Mouse (Mus musculus): ENCODE measurements at regions not wholly inside any gene's neighbourhood (a gene's known extent, or its start where the extent isn't known, plus 50 kb on each side); places are given as distances from the start of the nearest gene placed in this dataset.

DNA sequence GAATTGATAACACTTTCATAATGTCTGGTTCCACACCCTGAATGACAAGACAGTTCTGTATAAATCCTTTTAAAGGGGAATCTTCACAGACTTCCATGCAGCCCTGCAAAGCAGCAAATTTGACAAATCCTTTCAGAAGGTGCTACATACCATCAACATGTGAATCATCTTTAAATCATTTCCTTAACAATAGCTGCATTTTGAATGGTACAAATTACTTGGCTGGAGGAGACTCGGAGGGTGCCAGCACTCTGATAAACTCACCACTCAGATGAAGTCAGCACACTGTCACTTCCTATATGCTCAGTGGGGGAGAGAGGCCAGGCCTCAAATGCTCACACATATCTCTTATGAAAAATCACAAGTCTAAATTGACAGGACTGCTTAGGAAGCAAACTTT lies 386.1 kb downstream of the Efnb2 start:
- no peak for DNase-seq (ENCODE audit: low spot score in 2 of 2)

DNA sequence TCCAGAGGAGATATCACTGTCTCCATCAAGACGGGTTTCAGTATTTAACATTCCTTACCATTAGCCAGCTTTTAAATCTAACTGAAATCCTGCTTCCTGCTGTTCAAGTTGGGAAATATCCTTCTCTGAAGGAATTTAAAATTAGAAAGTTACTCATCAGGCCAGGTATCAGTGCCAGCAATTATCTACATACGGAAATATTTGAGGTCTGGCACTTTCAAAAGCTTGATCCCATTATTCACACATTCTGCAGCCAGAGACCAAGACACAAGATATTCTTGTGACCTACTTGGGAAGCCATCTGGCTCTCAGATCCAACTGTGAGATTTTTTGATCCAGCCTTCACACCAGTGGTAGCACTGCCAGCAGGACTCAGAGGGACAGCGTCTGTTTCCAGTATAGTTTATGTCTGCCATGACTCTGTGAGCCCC lies 386.8 kb downstream of the Efnb2 start:
- no peak for DNase-seq (ENCODE audit: low spot score in 2 of 2)

DNA sequence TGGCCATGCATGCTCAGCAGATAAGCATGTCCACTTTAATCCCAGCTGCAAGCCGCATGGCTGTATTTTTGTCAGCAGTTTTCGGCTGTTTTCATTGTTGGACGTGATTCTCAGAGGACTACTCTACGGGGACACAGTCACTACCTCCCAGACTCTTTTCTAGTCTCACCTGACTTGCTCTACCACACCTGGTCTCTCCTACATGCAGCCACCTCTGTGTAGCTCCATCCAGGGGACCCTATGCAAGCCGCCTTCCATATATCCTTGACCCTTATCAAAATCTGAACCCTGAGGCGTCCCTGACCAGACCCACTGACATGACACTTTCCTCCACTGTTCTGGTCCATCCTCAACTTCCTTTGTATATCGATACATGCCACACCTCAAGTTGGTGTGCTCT lies 402.2 kb downstream of the Efnb2 start:
- DNase-seq (ENCODE audit: low spot score in 2 of 2), result no peak

DNA sequence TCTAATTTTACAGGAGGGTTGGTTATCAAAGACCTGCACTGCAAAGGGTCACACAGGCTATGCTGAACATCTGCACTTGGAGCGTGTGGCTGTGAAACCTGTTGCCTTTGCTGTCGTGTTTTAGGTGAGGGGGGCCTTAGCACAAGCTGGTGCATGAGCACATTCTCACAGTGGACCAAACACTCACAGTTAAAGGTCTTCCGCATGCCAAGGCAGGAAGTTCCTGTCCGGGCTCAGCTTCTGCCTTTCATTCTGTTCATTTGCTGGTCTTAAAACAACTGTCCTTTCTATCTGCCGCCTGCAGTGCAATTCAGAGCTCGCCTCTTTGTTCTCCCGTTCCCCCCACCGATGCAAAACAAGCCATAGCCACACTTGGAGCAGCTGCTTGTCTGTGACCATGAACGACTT lies 402.8 kb downstream of the Efnb2 start:
- DNase-seq (ENCODE audit: low spot score in 2 of 2), result no peak

DNA sequence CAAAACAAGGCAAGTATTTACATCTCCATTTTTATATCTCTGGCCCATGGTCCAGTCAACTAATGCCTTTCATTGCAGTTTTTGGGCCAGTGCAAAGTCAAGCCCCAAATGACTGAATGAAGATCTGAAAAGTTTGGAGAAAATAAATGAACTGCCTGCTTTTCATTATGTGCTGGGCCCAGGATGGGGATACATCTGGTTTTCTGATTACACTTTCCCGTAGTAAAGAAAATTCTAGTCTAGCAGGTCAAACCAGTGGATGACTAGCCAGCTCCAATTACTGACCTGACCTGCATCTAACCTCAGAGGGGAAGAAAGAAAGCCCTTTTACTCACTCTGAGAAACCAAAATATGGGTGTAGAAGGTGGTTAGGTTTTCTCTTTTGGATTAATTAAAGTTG lies 404.7 kb downstream of the Efnb2 start:
- DNase-seq (ENCODE audit: low spot score in 2 of 2), result no peak

DNA sequence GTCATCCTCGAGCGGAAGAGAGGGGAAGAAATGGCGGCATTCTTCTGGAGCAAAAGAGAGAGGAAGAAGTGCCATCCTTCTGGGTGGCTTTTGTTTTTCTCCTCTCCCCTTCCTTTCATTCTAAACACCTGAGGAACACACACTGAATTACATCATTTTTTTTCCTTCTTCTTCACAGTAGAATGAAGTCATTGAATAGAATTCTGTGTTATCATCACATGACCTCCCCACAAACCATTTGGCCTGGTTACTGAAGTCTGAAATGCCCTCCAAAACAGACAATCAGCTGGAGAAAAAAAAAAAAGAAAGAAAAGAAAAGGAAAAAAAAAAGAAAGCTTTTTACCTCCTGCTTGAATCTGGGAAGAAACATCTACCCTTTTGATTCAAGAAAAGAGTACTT lies 406.6 kb downstream of the Efnb2 start:
- DNase-seq (ENCODE audit: low spot score in 2 of 2), result no peak

DNA sequence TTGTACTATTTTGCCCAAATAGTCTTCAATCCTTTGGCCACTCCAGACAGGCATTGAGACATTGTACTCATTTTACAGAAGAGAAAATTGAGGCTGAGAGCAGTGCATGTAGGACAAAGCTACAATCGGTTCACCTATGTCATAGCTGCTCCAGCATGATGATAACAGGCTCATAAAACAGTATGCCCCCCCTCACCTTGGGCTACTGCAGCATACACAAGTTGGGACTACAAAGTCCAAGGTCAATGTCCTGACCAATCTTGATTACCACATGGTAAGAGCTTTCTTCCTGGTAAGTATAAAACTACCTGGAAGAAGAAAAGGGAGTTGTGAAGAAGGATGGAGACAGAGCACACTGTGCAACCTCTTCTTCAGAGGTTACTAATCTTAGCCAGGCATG lies 416.4 kb downstream of the Efnb2 start:
- DNase-seq (ENCODE audit: low spot score in 2 of 2), result no peak

DNA sequence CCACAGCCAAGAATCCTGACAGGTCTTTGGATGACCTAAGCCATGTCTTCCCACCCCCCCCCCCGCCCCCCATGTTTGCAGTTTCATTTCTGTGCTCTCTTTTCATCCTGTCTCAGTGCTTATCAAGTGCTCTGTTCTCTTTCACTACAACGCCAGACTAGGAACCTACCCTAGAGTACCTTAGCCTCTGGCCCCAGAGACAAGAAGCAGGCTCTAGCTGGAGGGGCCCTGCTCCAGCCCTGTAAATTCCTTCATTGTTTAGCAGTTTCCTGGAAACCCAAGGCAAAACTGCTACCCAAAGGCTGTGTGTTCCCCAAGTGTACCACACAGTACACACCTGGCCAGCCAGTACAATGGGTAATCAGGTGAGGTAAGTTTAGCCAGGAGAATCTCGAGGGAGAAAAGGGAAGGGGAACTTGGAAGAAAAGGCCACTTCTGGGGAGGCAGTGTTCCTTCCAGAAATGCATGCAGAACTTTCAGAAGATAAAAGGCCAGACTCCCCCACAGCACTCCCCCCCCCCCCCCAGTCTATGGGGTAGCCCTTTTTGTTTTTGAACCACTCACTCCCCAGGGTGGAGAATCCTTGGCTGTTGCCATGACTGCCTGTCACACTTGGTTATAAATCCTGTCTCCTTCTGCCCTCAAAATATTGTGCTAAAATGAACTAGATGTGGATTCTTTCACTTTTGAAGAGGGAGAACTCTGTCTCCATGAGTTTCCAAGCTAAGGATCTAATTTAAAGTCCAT lies 419.1 kb downstream of the Efnb2 start:
- DNase-seq (ENCODE audit: low spot score in 2 of 2), result no peak

DNA sequence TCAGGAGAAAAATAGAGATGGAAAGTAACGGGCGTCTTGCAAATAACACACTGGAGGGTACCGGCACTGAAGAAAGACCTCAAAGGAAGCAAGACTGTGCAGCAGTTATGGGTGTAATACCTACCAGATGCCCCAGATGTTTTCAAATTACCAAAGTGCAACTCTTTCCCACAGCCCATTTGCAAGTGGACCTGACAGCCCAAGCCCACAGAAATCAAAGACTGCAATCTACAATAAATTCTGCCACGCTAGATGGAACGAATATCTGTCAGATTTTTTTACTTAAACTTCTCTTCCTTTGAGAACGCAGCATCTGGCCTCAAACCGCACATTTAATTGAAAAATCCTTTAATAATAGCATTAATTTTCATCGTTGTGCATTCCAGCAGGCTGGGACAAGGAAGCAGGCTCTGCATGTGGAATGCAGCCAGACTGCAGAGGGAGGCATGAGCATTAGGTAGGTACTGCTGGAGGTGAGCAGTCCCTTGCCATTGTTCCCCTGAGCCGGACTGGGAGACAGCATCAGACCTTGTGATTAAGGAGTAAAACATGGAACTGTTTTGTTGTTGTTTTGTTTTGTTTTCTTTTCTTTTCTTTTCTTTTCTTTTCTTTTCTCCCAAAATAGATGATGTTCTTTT lies 419.9 kb downstream of the Efnb2 start:
- DNase-seq (ENCODE audit: low spot score in 2 of 2), result no peak

DNA sequence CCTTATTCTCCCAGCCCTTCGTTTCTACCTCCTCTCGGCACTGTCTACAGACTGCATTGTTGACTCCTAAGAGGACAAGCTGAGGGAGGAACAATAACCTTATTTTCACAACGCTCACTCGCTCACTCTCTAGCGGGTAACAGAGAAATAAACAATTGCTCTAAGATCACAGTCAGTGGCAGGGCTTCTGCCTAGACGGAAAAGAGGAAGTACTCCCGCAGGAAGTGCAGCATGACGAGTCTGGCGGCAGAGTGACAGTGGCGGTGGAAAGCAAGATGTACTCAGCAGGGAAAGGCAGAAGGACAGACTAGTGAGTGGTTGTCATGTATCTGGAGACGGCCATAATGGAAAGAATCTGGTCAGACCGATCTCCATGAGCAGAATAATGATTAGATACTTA lies 421.6 kb downstream of the Efnb2 start:
- no peak for DNase-seq (ENCODE audit: low spot score in 2 of 2)

DNA sequence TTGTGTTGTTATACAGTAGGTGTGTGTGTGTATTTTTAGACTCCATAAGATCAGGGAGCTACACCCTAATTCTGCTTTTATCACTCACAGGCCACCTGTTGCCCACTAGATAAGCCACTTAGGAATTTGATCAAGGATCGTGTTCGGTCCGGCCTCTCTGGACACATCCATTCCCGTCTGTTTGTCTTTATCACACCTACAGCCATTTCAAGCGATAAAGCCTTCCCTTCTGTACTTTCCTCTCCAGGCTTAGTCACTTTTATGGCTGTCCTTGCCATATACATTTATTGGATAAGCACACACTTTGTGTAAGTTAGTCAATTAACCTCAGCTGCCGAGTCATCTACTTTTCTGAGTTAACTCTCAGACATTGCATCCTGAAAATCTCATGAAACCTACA lies 423.0 kb downstream of the Efnb2 start:
- no peak for DNase-seq (ENCODE audit: low spot score in 2 of 2)

DNA sequence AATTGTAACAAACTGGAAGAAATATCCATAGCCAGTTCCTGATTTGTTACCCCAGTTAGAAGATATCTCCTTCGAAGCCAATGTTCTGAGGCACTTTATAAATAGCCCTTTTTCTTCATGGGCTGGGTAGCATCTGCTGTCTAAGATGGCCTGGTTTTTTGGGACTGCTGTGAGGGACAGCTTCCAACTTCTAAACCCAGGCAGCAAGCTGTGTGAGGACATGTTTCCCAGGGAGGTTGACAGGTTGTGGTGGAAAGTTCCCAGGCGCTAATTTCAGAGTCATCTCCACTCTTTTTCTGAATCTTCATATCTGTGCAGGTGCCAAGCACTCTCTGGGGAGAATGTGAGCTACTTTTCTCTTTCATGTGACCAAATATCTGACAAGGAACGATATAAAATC lies 427.4 kb downstream of the Efnb2 start:
- no peak for DNase-seq (ENCODE audit: low spot score in 2 of 2)

DNA sequence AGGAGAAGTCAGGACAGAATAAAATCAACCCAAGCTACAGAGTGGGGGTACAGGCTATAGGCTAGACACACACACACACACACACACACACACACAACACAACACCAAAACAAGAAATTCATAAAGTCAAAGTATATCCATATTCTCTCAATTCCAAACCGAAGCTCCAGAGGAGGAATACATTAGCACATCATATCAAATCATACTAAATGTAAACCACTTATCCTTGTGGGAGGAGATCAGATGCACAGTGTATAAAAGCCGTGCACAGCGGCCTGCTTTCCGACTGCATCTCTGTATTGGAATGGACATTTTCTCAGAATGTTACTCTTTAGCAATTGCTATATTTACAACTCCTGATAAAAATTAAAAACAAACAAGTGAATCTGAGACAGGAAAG lies 427.9 kb downstream of the Efnb2 start:
- DNase-seq (ENCODE audit: low spot score in 2 of 2), result no peak

DNA sequence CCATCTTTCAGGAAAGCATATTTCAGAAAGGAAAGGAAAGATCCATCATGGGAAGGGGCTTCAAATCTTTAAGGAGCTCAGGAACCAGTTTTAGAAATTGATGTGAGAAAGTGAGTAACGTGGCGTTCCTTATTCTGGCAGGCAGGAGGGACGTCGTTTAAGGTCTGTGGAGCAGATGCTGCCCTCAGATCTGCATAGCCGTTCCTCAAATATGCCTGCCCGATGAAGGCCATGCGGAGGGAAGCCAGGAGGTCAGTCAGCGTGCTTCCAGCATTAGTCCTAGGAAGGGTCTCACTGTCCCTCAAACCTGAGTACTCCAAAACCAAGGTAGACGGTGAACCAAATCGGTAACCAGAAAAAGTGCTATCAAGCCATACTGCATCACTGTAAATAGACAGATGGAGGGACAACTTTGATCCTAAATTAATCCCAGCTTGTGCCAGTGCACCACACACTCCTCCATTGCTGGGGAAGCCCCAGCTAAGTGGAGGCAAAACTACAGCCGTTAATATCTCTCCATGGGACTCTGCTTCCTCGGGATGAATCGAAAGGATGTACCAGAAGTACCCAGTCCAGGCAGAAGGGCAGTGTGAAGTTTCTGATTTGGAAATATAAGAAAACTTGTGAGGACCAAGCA lies 428.9 kb downstream of the Efnb2 start:
- no peak for DNase-seq (ENCODE audit: low spot score in 2 of 2)

DNA sequence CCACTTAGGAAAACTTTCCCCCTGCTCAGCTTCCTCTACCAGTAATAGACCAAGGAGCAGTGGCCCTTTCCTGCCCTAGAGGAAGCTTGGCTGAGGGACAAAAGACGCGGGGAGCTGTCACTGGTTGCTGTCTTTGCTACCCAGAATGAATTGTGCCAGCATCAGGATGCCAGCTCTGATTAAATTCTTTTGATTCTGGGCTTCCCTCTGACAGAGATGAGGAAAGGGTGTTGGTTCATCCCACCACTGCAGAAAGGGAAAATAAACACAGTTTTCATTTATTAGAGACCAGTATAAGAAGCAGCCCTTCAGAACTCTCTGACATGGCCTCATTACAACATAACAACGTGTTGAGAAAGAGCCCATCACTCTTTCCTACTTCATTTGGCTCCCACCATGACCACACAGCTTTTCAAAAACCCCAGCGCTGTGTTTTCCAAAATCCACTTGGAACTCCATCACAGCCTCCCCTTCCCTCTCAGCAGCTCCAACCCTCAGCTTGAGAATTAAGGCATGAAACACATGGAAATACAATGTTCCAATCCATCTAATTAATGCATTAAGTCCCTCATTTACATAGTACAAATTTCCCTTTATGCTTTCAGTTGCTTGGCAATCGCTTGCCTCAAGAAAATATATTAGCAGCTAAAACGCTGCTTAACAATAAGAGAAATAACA lies 429.6 kb downstream of the Efnb2 start:
- DNase-seq (ENCODE audit: low spot score in 2 of 2), result no peak

DNA sequence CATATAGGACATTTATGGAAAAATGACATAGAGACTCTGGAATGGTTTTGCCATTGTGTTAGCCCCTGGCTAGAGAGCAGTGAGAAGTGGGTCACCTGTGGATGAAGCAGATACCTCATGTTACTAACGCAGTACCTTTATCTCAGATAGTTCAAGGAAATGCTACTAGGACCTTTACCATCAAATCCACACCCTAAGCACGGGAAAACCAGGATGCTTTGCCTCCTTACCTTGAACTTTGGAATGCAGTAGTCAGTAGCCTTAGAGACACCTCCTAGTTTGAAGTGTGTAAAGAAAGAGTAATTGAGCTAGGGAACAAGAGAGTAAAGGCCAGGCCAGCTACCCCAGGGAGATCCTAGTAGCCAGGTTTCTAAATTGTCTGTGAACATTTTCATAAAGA lies 435.0 kb downstream of the Efnb2 start:
- no peak for DNase-seq (ENCODE audit: low spot score in 2 of 2)

DNA sequence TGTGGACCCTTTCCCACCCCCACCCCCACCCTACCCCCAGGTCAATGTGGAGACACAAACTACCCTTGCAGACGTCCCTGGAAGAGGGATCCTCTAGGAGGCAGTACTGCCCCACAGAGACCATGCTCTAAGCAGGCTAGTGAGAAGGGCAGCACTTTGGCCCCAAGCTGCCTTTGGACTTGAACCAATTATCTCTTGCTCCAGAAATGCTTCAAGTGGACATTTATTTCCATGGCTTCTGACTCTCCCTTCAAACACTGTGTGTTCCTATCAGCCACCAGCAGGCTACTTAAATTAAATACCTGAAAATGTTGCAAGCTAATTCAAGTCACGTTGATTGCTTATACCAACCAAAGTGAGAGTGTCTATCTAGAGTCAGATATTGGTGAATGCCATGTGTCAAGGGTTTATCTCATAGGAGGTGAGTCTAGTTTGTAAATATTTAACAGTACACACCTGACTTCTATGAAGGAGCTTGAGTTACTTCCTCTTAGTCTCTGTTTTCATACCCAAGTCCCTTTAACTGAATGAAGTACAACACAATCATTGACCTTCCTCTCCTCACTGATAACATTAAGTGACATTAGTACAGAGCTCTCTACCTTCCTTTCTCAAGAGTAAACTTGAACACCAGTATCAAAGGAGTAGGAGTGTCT lies 435.7 kb downstream of the Efnb2 start:
- DNase-seq (ENCODE audit: low spot score in 2 of 2), result no peak

DNA sequence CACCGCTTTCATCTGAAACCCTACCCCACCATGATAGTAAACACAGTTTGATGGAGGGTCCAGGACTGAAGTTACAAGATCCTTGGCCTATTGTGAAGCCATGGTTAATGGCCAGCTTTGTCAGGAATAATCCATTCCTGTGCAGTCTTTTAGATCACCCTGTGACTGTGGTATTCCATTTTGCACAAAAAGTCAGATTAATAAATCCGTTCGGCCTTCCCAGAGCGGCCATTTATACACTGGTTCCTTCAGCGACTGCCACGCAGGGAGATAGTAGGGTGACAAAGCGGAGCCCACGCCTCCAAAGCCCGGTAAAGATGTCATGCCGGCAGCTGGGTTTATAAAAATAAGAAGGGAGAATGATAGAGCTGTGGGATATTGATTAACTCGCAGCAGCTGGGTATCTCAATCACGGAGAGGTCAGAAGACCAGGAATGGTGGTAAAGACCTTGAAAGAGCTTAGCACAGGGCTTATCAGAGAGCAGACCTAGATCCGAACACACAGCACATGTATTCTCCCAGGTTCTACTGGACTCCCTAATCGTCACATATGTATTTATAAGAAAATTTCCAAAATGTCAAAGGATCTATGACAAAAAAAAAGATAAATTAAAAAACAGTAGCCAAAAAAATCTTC lies 440.5 kb downstream of the Efnb2 start:
- DNase-seq (ENCODE audit: low spot score in 2 of 2), result no peak

DNA sequence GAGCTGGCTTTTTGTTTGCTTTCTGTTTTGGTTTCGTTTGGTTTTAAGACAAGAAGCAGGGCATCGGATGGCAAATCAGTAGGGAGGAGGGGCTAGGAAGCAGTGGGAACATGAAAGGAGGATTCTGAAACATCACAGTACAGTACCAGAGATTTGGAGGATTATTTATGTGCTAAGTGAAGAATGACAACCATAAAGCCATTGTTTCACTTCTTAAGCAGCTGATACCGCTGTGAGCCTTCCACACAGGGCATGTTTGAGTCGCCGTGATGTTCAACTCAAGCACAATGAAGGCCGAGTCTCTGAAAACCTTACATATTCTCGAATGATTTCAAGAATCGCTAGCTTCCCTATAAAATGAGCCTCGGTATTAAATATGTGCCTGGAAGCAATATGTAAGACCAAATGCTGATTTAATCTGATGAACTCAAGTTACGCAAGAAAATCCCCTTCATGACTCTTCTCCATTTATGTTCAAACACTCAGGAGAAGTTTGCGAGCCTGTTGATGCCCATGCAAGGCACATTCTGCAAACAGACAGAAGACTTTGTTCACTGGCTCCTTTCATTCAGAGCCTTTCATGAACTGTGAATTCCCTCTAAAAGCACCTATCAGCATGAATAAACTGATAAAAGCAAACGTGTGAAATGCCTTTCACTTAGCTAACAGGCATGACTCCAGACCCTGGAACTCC lies 441.2 kb downstream of the Efnb2 start:
- no peak for DNase-seq (ENCODE audit: low spot score in 2 of 2)

DNA sequence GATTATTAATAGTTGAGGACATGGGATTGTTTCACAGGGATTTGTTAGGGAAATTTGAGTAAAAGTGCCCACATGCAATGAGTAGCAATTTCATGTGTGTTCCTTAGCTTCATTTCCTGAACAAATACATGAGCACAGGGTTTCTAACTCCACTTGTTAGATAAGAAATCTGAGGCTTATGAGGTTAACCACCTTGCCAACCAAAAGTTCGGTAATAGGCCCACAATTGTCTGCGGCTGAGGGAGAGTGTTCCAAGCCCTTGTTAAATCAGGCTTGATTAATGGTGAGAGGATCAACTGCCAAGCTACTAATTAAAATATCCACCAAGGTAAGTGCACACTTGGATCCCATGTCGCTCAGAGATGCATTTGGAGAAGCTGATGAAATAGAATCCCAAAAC lies 468.0 kb downstream of the Efnb2 start:
- DNase-seq (ENCODE audit: low spot score in 2 of 2), result no peak

DNA sequence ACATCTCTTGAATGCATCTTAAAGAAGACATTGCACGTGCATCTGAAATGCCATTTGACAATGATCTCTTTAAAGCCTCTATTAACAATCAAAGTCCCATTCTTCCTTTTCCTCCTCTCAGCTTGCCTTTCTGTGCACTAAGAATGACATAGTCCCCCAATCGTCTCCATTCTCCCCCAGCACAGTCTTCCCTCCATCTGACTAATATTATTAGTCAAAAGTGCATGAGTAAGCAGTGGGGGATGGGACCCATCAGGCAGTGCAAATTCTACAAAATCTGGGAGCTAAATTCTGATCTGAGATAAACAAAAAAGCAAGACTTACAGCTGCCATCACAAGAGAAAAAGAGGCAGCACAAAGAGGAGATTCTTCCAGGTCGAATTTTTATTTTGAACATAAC lies 475.0 kb downstream of the Efnb2 start:
- no peak for DNase-seq (ENCODE audit: low spot score in 2 of 2)

All from spleen, postnatal 4 days (tissue).